Mouse (Mus musculus) liver, adult 2 months (tissue): ENCODE data around the gene Emc8. TPM values are rescaled to one million over a fixed set of nuclear protein-coding genes. Genes with fewer than 3 reads are reported as not detected.
A peak's percentile ranks its signal among the peaks of the same experiment; 100 is the strongest.

ENCODE experiments used
- DNase-seq: peaks from one replicate; pipeline ENCODE4 v3.0.0-alpha.2; 2011; ENCODE audit warnings: low read depth, low spot score; ENCODE audit errors: extremely low read depth
- H3K27ac ChIP-seq: fragments of 200-500 bp; replicated peaks from 2 replicates; pipeline ENCODE4 v1.5.1; 2012; ENCODE audit warnings: low read depth, mild to moderate bottlenecking, control low read depth, inconsistent platforms, low read length; ENCODE audit not compliant: insufficient read depth
- H3K27me3 ChIP-seq: fragments of 200-500 bp; 2 replicates; pipeline ENCODE4 v1.6.1; 2012; ENCODE audit warnings: mild to moderate bottlenecking, moderate library complexity, low read length, inconsistent platforms; ENCODE audit not compliant: control insufficient read depth, insufficient read depth
- H3K36me3 ChIP-seq: fragments of 200-500 bp; 2 replicates; pipeline ENCODE4 v1.6.1; 2012; ENCODE audit warnings: low read length, inconsistent platforms; ENCODE audit not compliant: control insufficient read depth, insufficient read depth
- H3K4me1 ChIP-seq: fragments of 200-500 bp; 2 replicates; pipeline ENCODE4 v1.6.1; 2011; ENCODE audit warnings: low read length; ENCODE audit not compliant: control insufficient read depth, insufficient read depth
- H3K4me3 ChIP-seq: fragments of 200-500 bp; 2 replicates; pipeline ENCODE4 v1.5.1; 2011; ENCODE audit warnings: low read depth, mild to moderate bottlenecking, control low read depth, low read length, moderate library complexity; ENCODE audit not compliant: insufficient read depth
- H3K79me2 ChIP-seq: fragments of 200-500 bp; 2 replicates; pipeline ENCODE4 v1.6.1; 2012; ENCODE audit warnings: inconsistent platforms, mild to moderate bottlenecking, low read length, moderate library complexity; ENCODE audit not compliant: control insufficient read depth, insufficient read depth
- H3K9ac ChIP-seq: fragments of 200-500 bp; 2 replicates; pipeline ENCODE4 v1.6.1; 2012; ENCODE audit warnings: low read depth, mild to moderate bottlenecking, control low read depth, inconsistent platforms, low read length
- CTCF ChIP-seq: fragments of 200-500 bp; IDR thresholded peaks from 2 replicates; pipeline ENCODE4 v1.5.1; 2011; ENCODE audit warnings: low read depth, low read length, control low read depth
- POLR2A ChIP-seq: fragments of 200-500 bp; IDR thresholded peaks from 2 replicates; pipeline ENCODE4 v1.6.1; 2011; ENCODE audit warnings: low read length, control low read depth; ENCODE audit not compliant: insufficient read depth; ENCODE audit errors: extremely low read depth
- WGBS: fragments of 180-500 bp; shearing (Covaris S2); methylation state at CpG from one replicate; pipeline ENCODE4 v1.1.7; 2018; 5-methylcytosine and 5-hydroxymethylcytosine counted together
- polyA plus RNA-seq: library from polyadenylated mRNA; depleted of rRNA; stranded (reverse); fragments of >200 nt; gene quantifications from 2 replicates; pipeline ENCODE4 v1.2.3, GENCODE M21; 2012
- total RNA-seq: library from RNA; depleted of rRNA; stranded (reverse); fragments of >200 nt; gene quantifications from 2 replicates; pipeline ENCODE4 v1.2.3, GENCODE M21; 2014

Emc8 gene
- total and polyA plus RNA-seq, 2 experiments: 6.7 to 47.8 TPM

- Histone ChIP-seq H3K27me3 (no peaks in the 10 kb centered on the region), H3K9ac (no peak overlapping the region), H3K4me1 (peaks cover 8% of the 10 kb centered on the region), H3K79me2 (no peaks in the 10 kb centered on the region), H3K4me3 (no peak overlapping the region), H3K27ac (no peak overlapping the region), H3K36me3 (no peaks in the 10 kb centered on the region)
- no peak for DNase-seq
- no peak for TF ChIP-seq POLR2A
- no peak for TF ChIP-seq CTCF
- 70% methylated on average over 17 of the region's 17 CpGs for WGBS
These were observed 29.0 kb upstream of the Emc8 start for GRCm38 (mm10) chr8:120697154-120697978.

GRCm38 (mm10) chr8:120696401-120697153, 28.2 kb upstream of the Emc8 start:
- peaks cover 8% of the 10 kb centered on the region for H3K4me1 ChIP-seq
- H3K36me3 ChIP-seq: no peaks in the 10 kb centered on the region
- H3K9ac ChIP-seq: no peak overlapping the region
- DNase-seq: no peak
- WGBS: 67% methylated on average over 13 of the region's 13 CpGs
- no peak overlapping the region for H3K4me3 ChIP-seq
- TF ChIP-seq CTCF (no peak), POLR2A (no peak)
- no peaks in the 10 kb centered on the region for H3K27me3 ChIP-seq
- no peak overlapping the region for H3K27ac ChIP-seq
- H3K79me2 ChIP-seq: no peaks in the 10 kb centered on the region

- Histone ChIP-seq H3K9ac (no peak overlapping the region), H3K27me3 (no peaks in the 10 kb centered on the region), H3K27ac (no peak overlapping the region), H3K4me1 (0 out of 2 replicates have a peak, but pooled peaks cover 3% of the 10 kb centered on the region), H3K4me3 (no peak overlapping the region), H3K36me3 (no peaks in the 10 kb centered on the region), H3K79me2 (no peaks in the 10 kb centered on the region)
- peak; percentile 15 for DNase-seq
- 37% methylated on average over 22 of the region's 22 CpGs for WGBS
- no peak for TF ChIP-seq POLR2A
- no peak for TF ChIP-seq CTCF
These were observed 25.6 kb upstream of the Emc8 start for GRCm38 (mm10) chr8:120693861-120694493.

- H3K9ac ChIP-seq: no peak overlapping the region
- no peak for DNase-seq
- TF ChIP-seq POLR2A: no peak
- no peak for TF ChIP-seq CTCF
- 0 out of 2 replicates have a peak, but pooled peaks cover 3% of the 10 kb centered on the region for H3K4me1 ChIP-seq
- no peak overlapping the region for H3K4me3 ChIP-seq
- no peak overlapping the region for H3K27ac ChIP-seq
- H3K79me2 ChIP-seq: no peaks in the 10 kb centered on the region
- no peaks in the 10 kb centered on the region for H3K36me3 ChIP-seq
- no peaks in the 10 kb centered on the region for H3K27me3 ChIP-seq
- WGBS: 46% methylated on average over 4 of the region's 4 CpGs
These were observed 24.6 kb upstream of the Emc8 start for GRCm38 (mm10) chr8:120692934-120693333.

- no peak for TF ChIP-seq POLR2A
- no peak for TF ChIP-seq CTCF
- Histone ChIP-seq H3K27me3 (no peaks in the 10 kb centered on the region), H3K4me3 (no peak overlapping the region), H3K36me3 (no peaks in the 10 kb centered on the region), H3K9ac (no peak overlapping the region), H3K79me2 (no peaks in the 10 kb centered on the region), H3K4me1 (no peaks in the 10 kb centered on the region), H3K27ac (no peak overlapping the region)
- DNase-seq: no peak
- 86% methylated on average over 7 of the region's 7 CpGs for WGBS
These were observed 20.1 kb upstream of the Emc8 start for GRCm38 (mm10) chr8:120688511-120688910.
